Mouse (Mus musculus): ENCODE measurements around the gene Nrap.
"Not testable (repeated sequence)": the region's sequence is repeated elsewhere in the genome, so short reads cannot be mapped to it uniquely, and the experiment has no call there.

Gene Nrap

GRCm38 (mm10) chr19:56389879-56390278, at the start of gene Nrap:
Gene Nrap, minus strand, starts transcription at chr19:56390037.
- DNase-seq (ENCODE audit: low spot score) = no peak

GRCm38 (mm10) chr19:56439072-56439434, 49.2 kb upstream of the Nrap start:
- DNase-seq (ENCODE audit: low spot score) = no peak

- DNase-seq (ENCODE audit: low spot score) = no peak
These were observed 48.7 kb upstream of the Nrap start for GRCm38 (mm10) chr19:56438357-56439071.

DNA sequence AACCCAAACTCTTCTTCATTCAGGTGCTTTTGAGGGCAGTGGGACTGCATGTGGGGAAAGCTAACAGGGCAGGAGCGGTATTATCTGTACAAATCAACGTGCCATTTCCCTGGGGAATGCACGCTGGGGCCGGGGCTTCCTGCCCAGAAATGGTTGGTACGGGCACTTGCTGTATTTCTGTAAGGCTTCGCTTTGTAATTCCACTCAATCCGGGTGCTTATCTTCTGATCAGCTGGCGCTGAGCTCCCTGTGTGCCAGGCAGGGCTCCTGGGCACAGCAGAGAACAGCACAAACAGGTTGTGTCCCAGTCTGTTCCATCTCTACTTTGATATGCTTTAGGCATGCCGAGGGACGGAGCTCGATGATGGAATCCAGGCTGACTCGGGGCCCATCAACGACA, 46.5 kb upstream of the Nrap start:
- no peak for DNase-seq (ENCODE audit: low spot score)

DNA sequence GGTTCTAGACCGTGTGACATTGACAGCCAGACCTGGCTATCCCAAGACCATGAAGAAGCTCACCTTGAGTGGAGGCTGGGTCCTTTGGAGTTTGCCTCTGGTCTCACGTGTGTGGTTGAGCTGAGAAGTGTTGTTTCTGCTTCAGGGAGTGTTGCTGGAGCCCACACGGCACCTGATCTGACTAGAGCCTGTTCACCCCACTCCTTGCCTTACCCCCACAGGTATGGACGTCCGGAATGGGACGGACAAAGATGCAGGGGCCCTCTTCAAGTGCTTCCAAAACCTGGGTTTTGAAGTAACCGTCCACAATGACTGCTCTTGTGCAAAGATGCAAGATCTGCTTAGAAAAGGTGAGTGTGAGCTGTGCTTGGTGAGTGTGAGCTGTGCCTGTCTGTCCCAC, 43.7 kb upstream of the Nrap start:
- no peak for DNase-seq (ENCODE audit: low spot score)

- no peak for DNase-seq (ENCODE audit: low spot score)
These were observed 42.9 kb upstream of the Nrap start for GRCm38 (mm10) chr19:56432706-56433105.

DNA sequence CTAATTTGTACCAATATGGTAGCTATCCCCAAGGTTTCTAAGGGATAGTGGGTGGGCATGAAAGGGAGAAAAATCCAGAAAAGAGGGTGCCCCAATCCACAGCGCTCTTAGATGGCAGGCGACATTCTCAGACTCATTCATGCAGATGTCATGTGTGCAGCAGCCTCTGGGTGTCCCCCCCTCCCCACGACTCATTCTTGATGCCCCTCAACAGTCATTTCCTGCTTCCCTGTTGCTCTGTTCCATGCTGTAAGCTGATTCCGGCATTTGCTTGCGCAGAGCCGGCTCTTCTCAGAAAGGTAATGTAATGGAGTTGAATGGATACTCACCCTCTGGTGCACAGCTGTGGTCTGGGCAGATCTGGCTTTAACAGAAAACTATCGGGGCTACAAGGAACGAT, 40.5 kb upstream of the Nrap start:
- DNase-seq (ENCODE audit: low spot score) = peak; percentile 31

DNA sequence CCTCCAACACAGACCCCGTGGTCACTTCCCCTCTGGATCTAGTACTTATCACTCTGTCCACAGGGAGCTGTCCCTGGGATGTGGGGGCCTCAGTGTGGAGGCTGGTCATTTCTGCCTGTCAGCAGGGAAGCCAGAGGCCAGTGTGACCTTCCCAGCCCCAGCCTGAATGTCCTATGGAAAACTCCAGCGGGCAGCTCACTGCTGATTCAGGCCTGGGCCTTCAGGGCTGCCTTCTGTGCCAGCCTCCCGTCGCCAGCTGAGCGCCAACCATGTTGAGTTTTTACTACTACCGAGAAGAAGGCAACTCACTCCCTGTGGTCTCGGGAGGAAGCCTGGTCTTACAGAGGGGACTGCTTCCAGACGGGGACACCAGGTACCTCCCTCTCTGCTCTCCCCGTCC, 35.7 kb upstream of the Nrap start:
- no peak for DNase-seq (ENCODE audit: low spot score)

GRCm38 (mm10) chr19:56424606-56425395, 35.0 kb upstream of the Nrap start:
- DNase-seq (ENCODE audit: low spot score) = no peak

DNA sequence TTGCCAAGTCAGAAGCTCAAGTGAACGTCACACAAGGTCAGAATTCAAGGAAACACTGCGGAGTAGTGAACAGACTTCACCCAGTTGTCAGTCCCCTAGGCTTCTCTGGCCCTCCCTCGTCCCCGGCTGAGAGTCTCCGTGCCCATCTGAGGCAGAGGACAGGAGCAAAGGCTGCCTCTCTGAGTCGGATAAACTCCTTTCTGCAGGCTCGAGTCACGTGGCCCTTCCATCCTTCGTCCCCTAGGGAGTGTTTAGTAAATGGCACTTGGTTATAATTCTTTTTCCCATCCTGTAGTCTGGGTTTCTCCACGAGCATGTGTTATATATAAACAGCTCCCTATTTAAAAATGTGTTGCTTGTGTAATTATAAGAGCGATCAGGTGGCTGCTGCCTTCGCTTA, 33.5 kb upstream of the Nrap start:
- DNase-seq (ENCODE audit: low spot score) = no peak

- DNase-seq (ENCODE audit: low spot score) = peak; percentile 84
These were observed 32.9 kb upstream of the Nrap start for GRCm38 (mm10) chr19:56422476-56423338.

DNA sequence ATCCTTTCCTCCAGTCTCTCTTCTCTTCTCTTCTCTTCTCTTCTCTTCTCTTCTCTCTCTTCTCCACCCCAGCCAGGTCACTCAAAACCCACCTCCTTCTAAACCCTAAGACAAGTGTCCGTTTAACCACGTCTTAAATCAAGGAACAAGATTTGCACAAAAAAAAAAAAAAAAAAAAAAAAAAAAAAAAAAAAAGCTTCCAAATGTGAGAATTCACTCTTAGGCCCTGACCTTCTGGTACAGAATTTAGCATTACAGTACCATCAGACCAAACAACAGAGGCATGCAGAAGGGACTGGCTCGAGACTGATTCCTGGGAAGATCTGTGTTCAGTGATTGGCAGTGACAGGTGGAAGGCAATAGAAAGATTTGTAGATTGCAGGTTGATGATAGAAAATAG, 30.5 kb upstream of the Nrap start:
- DNase-seq (ENCODE audit: low spot score) = no peak

GRCm38 (mm10) chr19:56419452-56419851, 29.6 kb upstream of the Nrap start:
- no peak for DNase-seq (ENCODE audit: low spot score)

DNA sequence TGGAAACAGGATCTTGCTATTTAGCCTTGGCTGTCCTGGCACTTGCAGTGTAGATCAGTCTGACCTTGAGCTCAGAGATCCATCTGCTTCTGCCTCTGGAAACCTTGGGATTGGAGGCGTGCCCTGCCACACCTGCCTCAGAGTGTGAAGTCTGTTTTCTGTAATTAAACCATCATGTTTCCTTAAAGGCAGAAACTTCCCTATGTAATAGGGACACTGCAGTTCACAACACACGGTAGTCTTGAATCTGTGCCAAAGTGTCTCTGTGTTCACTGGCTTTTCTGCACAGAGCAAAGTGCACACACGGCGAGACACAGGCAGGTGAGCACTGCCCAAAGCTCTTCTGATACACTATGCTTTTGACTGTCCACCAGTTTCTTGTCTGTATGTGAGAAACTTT, 28.6 kb upstream of the Nrap start:
- DNase-seq (ENCODE audit: low spot score) = no peak

GRCm38 (mm10) chr19:56409884-56410283, 20.0 kb upstream of the Nrap start:
- not testable (repeated sequence) for DNase-seq (ENCODE audit: low spot score)

- no peak for DNase-seq (ENCODE audit: low spot score)
These were observed 16.7 kb upstream of the Nrap start for GRCm38 (mm10) chr19:56406581-56406980.

DNA sequence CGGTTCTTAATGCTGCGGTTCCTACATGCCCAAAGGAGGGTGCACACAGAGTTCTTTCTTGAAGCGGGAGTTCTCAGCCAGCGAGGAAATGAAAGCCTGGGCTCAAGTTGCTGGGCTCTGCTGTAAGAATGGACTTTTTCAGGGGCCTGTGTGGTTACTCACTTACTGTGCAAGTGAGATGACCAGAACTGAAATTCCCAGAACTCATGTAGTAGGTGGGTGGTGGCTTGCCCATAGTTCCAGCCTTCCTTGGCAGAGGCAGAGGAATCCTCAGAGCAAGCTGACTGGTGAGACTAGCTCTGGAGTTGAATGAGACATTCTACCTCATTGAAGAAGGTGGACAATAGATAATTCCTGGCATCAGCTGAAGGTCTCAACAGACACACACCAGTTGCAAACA, 16.0 kb upstream of the Nrap start:
- DNase-seq (ENCODE audit: low spot score) = no peak

GRCm38 (mm10) chr19:56401864-56402263, 12.0 kb upstream of the Nrap start:
- no peak for DNase-seq (ENCODE audit: low spot score)

DNA sequence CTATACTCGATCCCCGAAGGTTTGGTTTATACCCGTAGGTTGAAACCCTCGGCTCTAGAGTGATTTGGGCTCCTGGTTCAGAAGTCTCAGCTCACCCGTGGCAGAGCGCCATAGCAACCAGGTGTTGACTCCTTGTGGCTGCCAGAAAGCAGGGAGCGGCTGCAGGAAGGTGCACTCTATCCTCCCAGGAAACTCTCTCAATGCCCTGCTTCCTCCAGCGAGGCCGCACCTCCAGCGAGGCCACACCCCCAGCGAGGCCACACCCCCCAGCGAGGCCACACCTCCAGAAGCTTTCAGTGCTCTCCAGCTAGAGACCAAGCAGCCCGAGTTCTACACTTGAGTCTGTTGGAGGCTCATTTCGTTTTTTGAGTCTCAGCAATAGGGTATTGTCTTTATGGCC, 10.4 kb upstream of the Nrap start:
- peak; percentile 31 for DNase-seq (ENCODE audit: low spot score)

DNA sequence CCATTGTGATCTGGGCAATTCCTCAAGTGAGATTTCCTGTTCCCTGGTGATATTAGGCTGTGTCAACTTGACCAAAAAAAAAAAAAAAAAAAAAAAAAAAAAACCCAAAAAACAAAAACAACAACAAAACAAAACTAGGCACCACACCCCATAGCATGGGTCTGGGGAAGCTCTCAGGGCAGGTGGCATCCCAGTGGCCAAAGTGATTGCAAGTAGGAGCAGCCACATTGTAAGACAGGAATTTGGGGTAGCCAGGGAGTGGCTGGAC, 8.6 kb upstream of the Nrap start:
- DNase-seq (ENCODE audit: low spot score) = no peak

GRCm38 (mm10) chr19:56397663-56398527, 8.1 kb upstream of the Nrap start:
- DNase-seq (ENCODE audit: low spot score) = no peak

All from embryo, embryonic 10 days (tissue).